Mouse (Mus musculus): ENCODE results near the gene Cntnap1.

Gene Cntnap1

GRCm38 (mm10) chr11:101170811-101171610 lies 688 bp downstream of the Cntnap1 start, which contains the start of gene Plekhh3:
Gene Plekhh3 (minus strand): TSS chr11:101171351.
- DNase-seq (ENCODE audit: low spot score): peak; percentile 97

- peak; percentile 86 for DNase-seq (ENCODE audit: low spot score)
Observed at GRCm38 (mm10) chr11:101171721-101172433, 1.6 kb downstream of the Cntnap1 start.

GRCm38 (mm10) chr11:101172434-101172815 lies 2.1 kb downstream of the Cntnap1 start:
- no peak for DNase-seq (ENCODE audit: low spot score)

- no peak for DNase-seq (ENCODE audit: low spot score)
Observed at GRCm38 (mm10) chr11:101173112-101173511, 2.8 kb downstream of the Cntnap1 start.

- DNase-seq (ENCODE audit: low spot score): peak; percentile 91
Observed at GRCm38 (mm10) chr11:101173631-101174388, 3.5 kb downstream of the Cntnap1 start.

- no peak for DNase-seq (ENCODE audit: low spot score)
Observed at GRCm38 (mm10) chr11:101174389-101174745, 4.0 kb downstream of the Cntnap1 start.

- peak; percentile 69 for DNase-seq (ENCODE audit: low spot score)
Observed at GRCm38 (mm10) chr11:101174851-101175628, 4.7 kb downstream of the Cntnap1 start, which contains the start of gene Ccr10. Gene Ccr10 (minus strand): TSS chr11:101175443.

GRCm38 (mm10) chr11:101175636-101176116 lies 5.4 kb downstream of the Cntnap1 start:
- DNase-seq (ENCODE audit: low spot score): no peak

- DNase-seq (ENCODE audit: low spot score): peak; percentile 69
Observed at GRCm38 (mm10) chr11:101176117-101176691, 5.9 kb downstream of the Cntnap1 start.

- DNase-seq (ENCODE audit: low spot score): peak; percentile 78
Observed at GRCm38 (mm10) chr11:101176933-101177773, 6.8 kb downstream of the Cntnap1 start.

GRCm38 (mm10) chr11:101178061-101179058 lies 8.0 kb downstream of the Cntnap1 start:
- no peak for DNase-seq (ENCODE audit: low spot score)

- DNase-seq (ENCODE audit: low spot score): no peak
Observed at GRCm38 (mm10) chr11:101179306-101179705, 9.0 kb downstream of the Cntnap1 start.

GRCm38 (mm10) chr11:101180261-101180660 lies 9.9 kb downstream of the Cntnap1 start:
- DNase-seq (ENCODE audit: low spot score): no peak

- peak; percentile 85 for DNase-seq (ENCODE audit: low spot score)
Observed at GRCm38 (mm10) chr11:101180846-101181740, 10.8 kb downstream of the Cntnap1 start.

- no peak for DNase-seq (ENCODE audit: low spot score)
Observed at GRCm38 (mm10) chr11:101181961-101182360, 11.6 kb downstream of the Cntnap1 start.

- no peak for DNase-seq (ENCODE audit: low spot score)
Observed at GRCm38 (mm10) chr11:101182771-101183517, 12.6 kb downstream of the Cntnap1 start.

GRCm38 (mm10) chr11:101184984-101185383 lies 14.7 kb downstream of the Cntnap1 start:
- DNase-seq (ENCODE audit: low spot score): no peak
